Mouse (Mus musculus) bone marrow macrophage, adult 2 months (primary cell): ENCODE measurements at regions not wholly inside any gene's neighbourhood (a gene's known extent, or its start where the extent isn't known, plus 50 kb on each side); places are given as distances from the start of the nearest gene placed in this dataset.
A peak's percentile ranks its signal among the peaks of the same experiment; 100 is the strongest.

Experiments used
- H3K27ac ChIP-seq: 2 replicates; pipeline ENCODE4 v1.5.1; 2012; ENCODE audit warnings: low read depth, low read length; ENCODE audit not compliant: insufficient read depth
- H3K4me1 ChIP-seq: 2 replicates; pipeline ENCODE4 v1.6.1; 2012; ENCODE audit warnings: low read length; ENCODE audit not compliant: control insufficient read depth, insufficient read depth
- H3K4me3 ChIP-seq: 2 replicates; pipeline ENCODE4 v1.5.1; 2012; ENCODE audit warnings: mild to moderate bottlenecking, low read length, moderate library complexity; ENCODE audit not compliant: insufficient read depth
- CTCF ChIP-seq: IDR thresholded peaks from 2 replicates; pipeline ENCODE4 v1.5.1; 2012; ENCODE audit warnings: low read depth, mild to moderate bottlenecking, low read length, moderate library complexity
- POLR2A ChIP-seq: IDR thresholded peaks from 2 replicates; pipeline ENCODE4 v1.6.1; 2012; ENCODE audit warnings: mild to moderate bottlenecking, low read depth, low read length, borderline replicate concordance

DNA sequence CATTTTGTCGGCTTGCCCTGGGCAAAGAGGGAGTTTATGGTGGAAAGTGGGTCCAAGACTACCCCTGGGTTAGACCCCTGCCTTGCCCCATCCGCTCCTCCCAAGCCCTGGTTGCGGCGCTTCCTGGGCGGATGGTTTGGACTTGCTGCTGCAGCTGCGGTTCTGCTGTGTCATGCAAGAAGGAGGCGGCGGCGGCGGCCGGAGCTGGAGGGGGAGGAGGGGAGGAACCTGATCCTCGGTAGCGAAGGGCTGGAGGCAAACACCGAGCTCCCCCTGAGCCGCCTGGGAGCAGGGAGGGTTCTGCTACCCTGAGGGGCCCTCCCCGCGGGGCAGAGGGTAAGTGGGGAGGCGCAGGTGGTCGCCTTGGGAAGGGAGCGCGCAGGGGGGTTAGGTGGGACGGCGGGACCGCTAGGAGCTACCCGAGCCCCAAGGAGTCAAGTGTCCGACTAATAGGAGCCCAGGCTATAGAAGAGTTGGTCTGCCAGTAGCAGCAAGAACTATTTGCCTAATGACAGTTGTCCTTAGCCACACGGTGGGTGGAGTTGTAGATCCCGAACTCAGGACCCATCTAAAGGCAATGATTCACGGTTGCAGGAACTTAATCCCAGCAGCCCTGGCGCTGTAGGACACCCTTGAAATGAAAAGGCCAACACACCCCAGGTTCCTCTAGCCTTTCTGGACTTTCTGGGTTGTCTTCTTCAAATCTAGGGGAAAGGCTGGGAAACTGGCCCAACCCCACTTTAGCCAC is 178.2 kb upstream of the Mkln1 start:
- TF ChIP-seq POLR2A (no peak), CTCF (no peak)
- peak overlapping the region; percentile 86 for H3K4me3 ChIP-seq
- peaks cover 19% of the 10 kb centered on the region for H3K4me1 ChIP-seq
- H3K27ac ChIP-seq = peak overlapping the region; percentile 78

DNA sequence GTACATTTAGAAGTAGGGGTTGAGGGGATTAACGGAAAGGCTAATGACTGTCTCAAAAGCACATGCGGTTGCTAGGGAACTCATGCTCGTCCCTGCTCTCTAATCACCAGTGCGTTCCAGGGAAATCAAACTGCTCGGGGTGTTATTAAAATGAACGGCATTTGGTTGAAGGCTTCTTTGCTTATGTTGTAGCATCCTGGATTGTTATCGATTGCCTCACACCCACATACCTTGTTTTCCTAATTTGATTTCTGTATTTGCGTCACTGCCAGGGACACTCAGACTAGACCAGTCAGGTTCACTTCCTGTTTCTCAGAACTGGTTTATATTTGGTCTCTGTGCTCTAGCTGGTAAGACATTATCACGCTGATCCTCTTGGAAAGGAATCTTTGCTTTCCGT is 177.0 kb upstream of the Mkln1 start:
- Histone ChIP-seq H3K4me3 (peak overlapping the region; percentile 66), H3K27ac (peak overlapping the region; percentile 8; the same call in 1 of the 2 replicates)

GRCm38 (mm10) chr6:31222024-31222579 is 176.4 kb upstream of the Mkln1 start:
- H3K27ac ChIP-seq = no peak overlapping the region
- TF ChIP-seq POLR2A (no peak), CTCF (no peak)
- peaks cover 16% of the 10 kb centered on the region for H3K4me1 ChIP-seq
- peak overlapping the region; percentile 66; the same call in 1 of the 2 replicates for H3K4me3 ChIP-seq

More for the DNA sequence above, 177.0 kb upstream of the Mkln1 start:
- peaks cover 16% of the 10 kb centered on the region for H3K4me1 ChIP-seq
- TF ChIP-seq CTCF (no peak), POLR2A (no peak)

DNA sequence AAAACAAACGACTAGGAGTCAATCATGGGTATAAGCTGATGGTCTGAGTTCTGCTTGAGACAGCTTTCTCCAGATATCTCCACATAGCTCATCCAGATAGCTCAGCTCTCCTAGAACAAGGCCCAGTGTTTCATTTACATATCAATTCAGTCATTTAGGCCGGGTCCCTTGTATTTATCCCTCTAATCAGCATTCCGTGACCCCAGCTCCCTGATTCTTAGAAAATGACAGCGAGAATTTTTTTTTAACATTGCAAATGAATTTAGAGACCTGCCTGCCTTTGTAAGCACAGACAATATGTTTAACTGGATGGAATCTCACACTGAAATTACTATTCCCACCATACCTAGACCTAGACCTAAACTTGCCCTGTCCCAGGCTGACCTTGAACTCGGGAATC is 171.1 kb upstream of the Mkln1 start:
- TF ChIP-seq POLR2A (no peak), CTCF (no peak)
- Histone ChIP-seq H3K4me1 (peaks cover 6% of the 10 kb centered on the region), H3K4me3 (no peak overlapping the region), H3K27ac (no peak overlapping the region)

DNA sequence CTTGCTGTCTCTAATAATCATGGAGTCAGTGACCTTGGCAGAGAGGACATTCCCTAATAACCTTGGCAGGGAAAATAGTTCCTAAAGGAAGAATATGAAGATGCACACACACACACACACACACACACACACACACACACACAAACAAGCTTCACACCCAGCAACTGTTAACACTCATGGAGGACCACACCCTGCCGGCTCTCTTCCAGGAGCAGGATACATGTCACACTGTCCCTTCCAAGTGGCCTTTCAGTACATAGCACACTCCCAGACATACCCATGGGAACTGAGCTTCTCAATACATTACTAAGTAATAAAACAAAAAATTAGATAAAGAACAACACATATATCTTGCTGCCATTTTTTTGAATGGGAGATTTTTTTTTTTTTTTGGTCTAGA is 170.5 kb upstream of the Mkln1 start:
- TF ChIP-seq CTCF (no peak), POLR2A (no peak)
- Histone ChIP-seq H3K4me3 (no peak overlapping the region), H3K27ac (no peak overlapping the region), H3K4me1 (peaks cover 7% of the 10 kb centered on the region)

DNA sequence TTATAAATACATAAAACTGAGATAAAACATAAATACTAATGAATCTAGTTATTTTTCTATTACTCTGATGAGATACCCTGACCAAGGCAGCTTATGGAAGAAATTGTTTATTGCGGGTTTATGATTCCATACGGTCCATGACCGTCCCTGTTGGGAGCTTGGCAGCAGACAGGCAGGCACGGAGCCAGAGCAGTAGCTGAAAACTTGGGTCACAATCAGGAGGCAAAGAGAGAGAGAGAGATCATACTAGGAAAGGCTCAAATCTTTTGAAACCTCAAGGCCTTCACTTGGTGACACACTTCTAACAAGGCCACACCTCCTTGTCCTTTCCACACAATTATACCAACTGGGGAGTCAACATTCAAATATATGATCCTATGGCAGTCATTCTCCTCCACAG is 166.7 kb upstream of the Mkln1 start:
- no peak for TF ChIP-seq CTCF
- TF ChIP-seq POLR2A = no peak
- Histone ChIP-seq H3K4me1 (peaks cover 9% of the 10 kb centered on the region; the same call in 1 of the 2 replicates), H3K4me3 (no peak overlapping the region), H3K27ac (no peak overlapping the region)

- TF ChIP-seq CTCF = no peak
- no peak for TF ChIP-seq POLR2A
- Histone ChIP-seq H3K27ac (no peak overlapping the region), H3K4me1 (peaks cover 10% of the 10 kb centered on the region; the same call in 1 of the 2 replicates), H3K4me3 (no peak overlapping the region)
These were observed 165.1 kb upstream of the Mkln1 start for GRCm38 (mm10) chr6:31233252-31233993.

GRCm38 (mm10) chr6:31240051-31240450 is 158.5 kb upstream of the Mkln1 start:
- peaks cover 11% of the 10 kb centered on the region for H3K4me1 ChIP-seq

DNA sequence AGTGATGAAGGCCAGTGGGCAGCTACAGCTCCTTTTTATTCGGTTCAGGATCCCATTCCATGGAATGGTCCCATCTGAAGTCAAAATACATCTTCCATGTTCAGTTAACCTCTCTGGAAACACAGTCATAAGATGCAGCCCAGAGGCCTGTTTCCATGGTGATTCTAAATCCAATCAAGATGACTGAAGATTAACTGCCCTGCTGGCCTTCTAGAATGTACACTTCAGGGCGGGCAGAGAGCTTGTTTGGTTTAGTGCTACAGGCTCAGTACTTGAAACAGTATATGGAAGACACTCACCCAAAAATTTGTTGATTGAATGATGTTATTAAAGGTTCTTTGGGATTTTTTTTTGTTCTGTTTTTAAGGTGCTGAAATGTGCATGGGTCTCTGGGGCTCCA is 148.0 kb upstream of the Mkln1 start:
- no peak for TF ChIP-seq CTCF
- no peak for TF ChIP-seq POLR2A
- peaks cover 2% of the 10 kb centered on the region; the same call in 1 of the 2 replicates for H3K4me1 ChIP-seq
- H3K27ac ChIP-seq = no peak overlapping the region
- no peak overlapping the region for H3K4me3 ChIP-seq

More at GRCm38 (mm10) chr6:31240051-31240450, 158.5 kb upstream of the Mkln1 start:
- H3K4me3 ChIP-seq = no peak overlapping the region
- H3K27ac ChIP-seq = no peak overlapping the region
- TF ChIP-seq POLR2A = no peak
- TF ChIP-seq CTCF = no peak
